Mouse (Mus musculus) ES-E14 (cell line): ENCODE results near the gene Hist1h3b.

ENCODE experiments used
- MAFK ChIP-seq: IDR thresholded peaks from 2 replicates; pipeline ENCODE4 v1.6.1; 2014; ENCODE audit warnings: mild to moderate bottlenecking, low read depth, low read length, inconsistent platforms; ENCODE audit not compliant: insufficient read depth
- ZC3H11A ChIP-seq: IDR thresholded peaks from 2 replicates; pipeline ENCODE4 v1.6.1; 2012; ENCODE audit warnings: low read depth, mild to moderate bottlenecking, inconsistent platforms, low read length, borderline replicate concordance

- TF ChIP-seq MAFK (no peak), ZC3H11A (no peak)
Measured at GRCm38 (mm10) chr13:23752742-23753172, 690 bp downstream of the Hist1h3b start.
